ENCODE assay signal across 8 mouse cellular contexts in the genomic region with DNA sequence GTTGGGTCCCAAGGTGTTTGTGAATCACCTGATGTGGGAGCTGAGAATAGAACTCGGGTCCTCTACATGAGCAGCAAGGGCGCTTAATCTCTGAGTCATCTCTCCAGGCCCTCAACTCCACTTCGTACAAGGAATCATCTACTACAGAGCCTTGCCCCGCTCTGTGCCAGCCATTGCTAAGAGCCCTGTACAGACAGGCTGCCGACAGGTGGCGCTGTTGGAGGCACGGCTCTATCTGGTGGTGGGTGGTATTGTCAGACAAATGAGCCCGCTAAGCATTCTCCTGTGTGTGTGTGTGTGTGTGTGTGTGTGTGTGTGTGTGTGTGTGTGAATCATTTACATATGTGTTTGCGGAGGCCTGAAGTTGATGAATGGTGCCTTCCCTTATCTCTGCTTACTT. TPM values are rescaled to one million over a fixed set of nuclear protein-coding genes. Genes with fewer than 3 reads are reported as not detected.
A peak's percentile ranks its signal among the peaks of the same experiment; 100 is the strongest.
DNase-seq lines count a peak whose midpoint lies in the region; ATAC-seq and TF ChIP-seq lines count a peak whose summit lies in the region.

No protein-coding gene starts in this region.

- H3K9ac ChIP-seq in liver, adult 2 months (ENCODE audit: low read depth, low read length), result no peak overlapping the region
- H3K9ac ChIP-seq in liver, embryonic 12.5 days, result no peak overlapping the region
- H3K9ac ChIP-seq in midbrain, embryonic 13.5 days (replicated peaks), result no peak overlapping the region

- no peak for ATAC-seq in liver, embryonic 12.5 days
- ATAC-seq in activated CD4-positive, CD25-positive, alpha-beta regulatory T cell, adult 4 months, result peak; percentile 65
- peak; percentile 50; the same call in 1 of the 2 replicates for ATAC-seq in monocyte, adult 5-6 weeks (replicated peaks; ENCODE audit: insufficient number of reproducible peaks, low FRiP score, low TSS enrichment, poor library complexity, severe bottlenecking)
- no peak for ATAC-seq in midbrain, embryonic 13.5 days

- H3K36me3 ChIP-seq in liver, adult 2 months (ENCODE audit: control insufficient read depth, insufficient read depth, low read length), result no peaks in the 10 kb centered on the region
- H3K36me3 ChIP-seq in liver, embryonic 12.5 days, result no peaks in the 10 kb centered on the region
- no peaks in the 10 kb centered on the region for H3K36me3 ChIP-seq in midbrain, embryonic 13.5 days

- TF ChIP-seq CTCF in liver, adult 2 months (IDR thresholded peaks at IDR 0.05; ENCODE audit: low read depth, low read length), result peak; percentile 68

- H3K9me3 ChIP-seq in liver, embryonic 12.5 days (replicated peaks), result no peaks in the 10 kb centered on the region
- no peaks in the 10 kb centered on the region for H3K9me3 ChIP-seq in midbrain, embryonic 13.5 days

- no peak for TF ChIP-seq POLR2A in liver, adult 2 months (IDR thresholded peaks at IDR 0.05; ENCODE audit: extremely low read depth, insufficient read depth, low read length)

- H3K4me1 ChIP-seq in liver, adult 2 months (ENCODE audit: control insufficient read depth, insufficient read depth, low read length), result 0 out of 2 replicates have a peak, but pooled peaks cover under 1% of the 10 kb centered on the region
- H3K4me1 ChIP-seq in liver, embryonic 12.5 days, result peaks cover 14% of the 10 kb centered on the region
- peaks cover 1% of the 10 kb centered on the region; the same call in 1 of the 2 replicates for H3K4me1 ChIP-seq in midbrain, embryonic 13.5 days (replicated peaks)

- H3K79me2 ChIP-seq in liver, adult 2 months (ENCODE audit: control insufficient read depth, insufficient read depth, low read length), result no peaks in the 10 kb centered on the region

- peak; percentile 45 to 52 for DNase-seq in cerebellum, postnatal 10 days
- DNase-seq in cerebellum, adult 9-11 months, result no peak
- no peak for DNase-seq in liver, adult 2 months (ENCODE audit: extremely low read depth, low read depth, low spot score)
- DNase-seq in gastrocnemius, postnatal 4 days (ENCODE audit: low spot score in 2 of 2), result no peak

- WGBS in liver, adult 2 months, result 86% methylated on average over 9 of the region's 9 CpGs
- WGBS in liver, embryonic 12.5 days (ENCODE audit: insufficient replicate concordance), result 81% methylated on average over 9 of the region's 9 CpGs
- WGBS in midbrain, embryonic 13.5 days, result 86% methylated on average over 9 of the region's 9 CpGs

- H3K4me3 ChIP-seq in liver, adult 2 months (ENCODE audit: insufficient read depth, low read depth, low read length), result no peak overlapping the region
- no peak overlapping the region for H3K4me3 ChIP-seq in liver, embryonic 12.5 days
- no peak overlapping the region for H3K4me3 ChIP-seq in midbrain, embryonic 13.5 days (replicated peaks)

- no peak overlapping the region for H3K27ac ChIP-seq in liver, adult 2 months (replicated peaks; ENCODE audit: insufficient read depth, low read depth, low read length)
- no peak overlapping the region for H3K27ac ChIP-seq in liver, embryonic 12.5 days
- H3K27ac ChIP-seq in midbrain, embryonic 13.5 days, result no peak overlapping the region

- H3K27me3 ChIP-seq in liver, adult 2 months (ENCODE audit: control insufficient read depth, insufficient read depth, low read length), result no peaks in the 10 kb centered on the region
- 0 out of 2 replicates have a peak, but pooled peaks cover 4% of the 10 kb centered on the region for H3K27me3 ChIP-seq in liver, embryonic 12.5 days (replicated peaks)
- H3K27me3 ChIP-seq in midbrain, embryonic 13.5 days, result no peaks in the 10 kb centered on the region

- H3K4me2 ChIP-seq in liver, embryonic 12.5 days, result no peak overlapping the region
- H3K4me2 ChIP-seq in midbrain, embryonic 13.5 days (replicated peaks), result no peak overlapping the region

RNA-seq across cellular contexts. Expression of a gene that starts 30.9 kb away (rescaled TPM):
- 54.2 and 58.3 TPM in 2 replicates for total RNA-seq in liver, adult 2 months (2014; rRNA removed)
- polyA plus RNA-seq in liver, adult 2 months (2012; rRNA removed), result 31.7 and 37.9 TPM in 2 replicates
- polyA plus RNA-seq in liver, embryonic 12.5 days (2016; fragmentation: Nextera tagmentation; extraction: Ambion mirVana), result 65.4 and 65.6 TPM in 2 replicates
- 10 to 100 TPM; 71.1 to 90.5 TPM for polyA plus RNA-seq in activated CD4-positive, CD25-positive, alpha-beta regulatory T cell, adult 4 months (2017; shearing (Covaris generic))
- 22.4 to 40.1 TPM (median 30.9 TPM) in 3 replicates for total RNA-seq in monocyte, adult 5-6 weeks (2017)
- total RNA-seq in gastrocnemius, postnatal 4 days (2021), result 100 to 1,000 TPM; 167 to 182 TPM
- 190 and 191 TPM in 2 replicates for polyA plus RNA-seq in midbrain, embryonic 13.5 days (2015; fragmentation: Nextera tagmentation; extraction: Ambion mirVana)

Comparison
In these comparisons a context has a peak if more than half of its experiments do, and no peak if none do; other contexts are left out.
1. DNase-seq: peak in cerebellum, postnatal 10 days (2 of 2); none in cerebellum, adult 9-11 months (single experiment), liver, adult 2 months (single experiment) and gastrocnemius, postnatal 4 days (0 of 2).
2. ATAC-seq: peak in activated CD4-positive, CD25-positive, alpha-beta regulatory T cell, adult 4 months (single experiment) and monocyte, adult 5-6 weeks (single experiment); none in liver, embryonic 12.5 days (single experiment) and midbrain, embryonic 13.5 days (single experiment).